Mouse (Mus musculus): ENCODE measurements around the gene Col9a3. TPM values are rescaled to one million over a fixed set of nuclear protein-coding genes. Genes with fewer than 3 reads are reported as not detected.

The Col9a3 gene
- 0.97 and 3.3 TPM in 2 replicates for polyA plus RNA-seq (2012; rRNA removed; ENCODE audit: low replicate concordance)

GRCm38 (mm10) chr2:180597490-180597889, at the start of gene Col9a3:
Col9a3 (plus strand) TSS chr2:180597790.

GRCm38 (mm10) chr2:180581002-180581401, 16.6 kb upstream of the Col9a3 start, which contains the start of gene Mrgbp:
Mrgbp (plus strand) TSS chr2:180581304.

GRCm38 (mm10) chr2:180589123-180589831, 8.3 kb upstream of the Col9a3 start, which contains the start of gene Ogfr:
Ogfr (plus strand) TSS chr2:180589245.

GRCm38 (mm10) chr2:180642555-180643260, 45.1 kb downstream of the Col9a3 start, which contains the start of gene Tcfl5:
Tcfl5 (minus strand) TSS chr2:180642708.

Other genes starting within 250 kb of the Col9a3 start
- gene Slco4a1, start 141.5 kb upstream of the Col9a3 start, polyA plus RNA-seq (2012; rRNA removed; ENCODE audit: low replicate concordance): 11.3 and 16.5 TPM in 2 replicates
- gene Ntsr1, start 97.8 kb upstream of the Col9a3 start, polyA plus RNA-seq (2012; rRNA removed; ENCODE audit: low replicate concordance): 0.56 and 1.2 TPM in 2 replicates
- gene Mrgbp, start 16.5 kb upstream of the Col9a3 start, polyA plus RNA-seq (2012; rRNA removed; ENCODE audit: low replicate concordance): 13.3 and 18.2 TPM in 2 replicates
- gene Ogfr, start 8.5 kb upstream of the Col9a3 start, polyA plus RNA-seq (2012; rRNA removed; ENCODE audit: low replicate concordance): 15.0 and 30.8 TPM in 2 replicates
- not detected in 2 replicates for gene Tcfl5, start 44.9 kb downstream of the Col9a3 start, polyA plus RNA-seq (2012; rRNA removed; ENCODE audit: low replicate concordance)
- 4.5 and 7.1 TPM in 2 replicates for gene Dido1, start 112.2 kb downstream of the Col9a3 start, polyA plus RNA-seq (2012; rRNA removed; ENCODE audit: low replicate concordance)
- gene Gid8, start 112.3 kb downstream of the Col9a3 start, polyA plus RNA-seq (2012; rRNA removed; ENCODE audit: low replicate concordance): 10.2 and 11.5 TPM in 2 replicates
- gene Slc17a9, start 127.5 kb downstream of the Col9a3 start, polyA plus RNA-seq (2012; rRNA removed; ENCODE audit: low replicate concordance): 8.9 and 29.1 TPM in 2 replicates
- gene Bhlhe23, start 179.1 kb downstream of the Col9a3 start, polyA plus RNA-seq (2012; rRNA removed; ENCODE audit: low replicate concordance): not detected in 2 replicates